Mouse (Mus musculus): ENCODE data around the gene Gm13287.
"Not testable (repeated sequence)": the region's sequence is repeated elsewhere in the genome, so short reads cannot be mapped to it uniquely, and the experiment has no call there.

The Gm13287 gene

DNA sequence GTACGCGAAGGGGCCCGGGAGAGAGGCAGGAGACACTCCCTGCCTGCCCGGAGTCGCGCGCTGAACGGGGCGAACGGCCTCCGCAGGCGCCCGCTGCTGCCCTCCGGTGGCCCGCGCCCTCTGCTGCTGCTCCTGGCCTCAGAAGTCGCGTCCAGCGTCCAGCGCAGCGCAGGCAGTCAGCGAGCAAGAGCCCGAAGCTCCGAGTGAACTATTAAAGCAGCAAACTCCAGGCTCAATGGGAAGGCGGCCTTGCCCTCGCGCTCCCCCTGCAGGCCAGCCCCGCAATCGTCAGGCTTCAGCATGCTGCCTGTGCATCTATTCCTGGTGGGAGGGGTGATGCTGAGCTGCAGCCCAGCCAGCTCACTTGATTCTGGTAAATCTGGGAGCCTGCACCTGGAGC, at the start of gene Gm13287:
TSS of gene Gm13287 (plus strand) at position 301 of the 400 bp plus-strand sequence.
- DNase-seq (ENCODE audit: low read depth, low spot score), result not testable (repeated sequence)

DNA sequence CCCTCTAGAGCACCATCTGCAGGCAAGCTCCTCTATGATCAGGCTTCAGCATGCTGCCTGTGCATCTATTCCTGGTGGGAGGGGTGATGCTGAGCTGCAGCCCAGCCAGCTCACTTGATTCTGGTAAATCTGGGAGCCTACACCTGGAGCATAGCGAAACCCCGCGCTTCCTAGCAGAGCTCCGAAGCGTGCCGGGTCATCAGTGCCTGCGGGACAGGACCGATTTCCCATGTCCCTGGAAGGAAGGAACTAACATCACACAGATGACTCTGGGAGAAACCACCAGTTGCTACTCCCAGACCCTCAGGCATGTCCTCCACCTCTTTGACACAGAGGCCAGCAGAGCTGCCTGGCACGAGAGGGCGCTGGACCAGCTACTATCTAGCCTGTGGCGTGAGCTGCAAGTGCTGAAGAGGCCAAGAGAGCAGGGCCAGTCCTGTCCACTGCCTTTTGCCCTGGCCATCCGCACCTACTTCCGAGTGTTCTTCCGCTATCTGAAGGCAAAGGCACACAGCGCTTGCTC, 48.2 kb upstream of the Gm13287 start, which contains the start of gene Gm13271:
TSS of gene Gm13271 (plus strand) at position 51 of the 523 bp plus-strand sequence.
- not testable (repeated sequence) for DNase-seq (ENCODE audit: low read depth, low spot score)

DNA sequence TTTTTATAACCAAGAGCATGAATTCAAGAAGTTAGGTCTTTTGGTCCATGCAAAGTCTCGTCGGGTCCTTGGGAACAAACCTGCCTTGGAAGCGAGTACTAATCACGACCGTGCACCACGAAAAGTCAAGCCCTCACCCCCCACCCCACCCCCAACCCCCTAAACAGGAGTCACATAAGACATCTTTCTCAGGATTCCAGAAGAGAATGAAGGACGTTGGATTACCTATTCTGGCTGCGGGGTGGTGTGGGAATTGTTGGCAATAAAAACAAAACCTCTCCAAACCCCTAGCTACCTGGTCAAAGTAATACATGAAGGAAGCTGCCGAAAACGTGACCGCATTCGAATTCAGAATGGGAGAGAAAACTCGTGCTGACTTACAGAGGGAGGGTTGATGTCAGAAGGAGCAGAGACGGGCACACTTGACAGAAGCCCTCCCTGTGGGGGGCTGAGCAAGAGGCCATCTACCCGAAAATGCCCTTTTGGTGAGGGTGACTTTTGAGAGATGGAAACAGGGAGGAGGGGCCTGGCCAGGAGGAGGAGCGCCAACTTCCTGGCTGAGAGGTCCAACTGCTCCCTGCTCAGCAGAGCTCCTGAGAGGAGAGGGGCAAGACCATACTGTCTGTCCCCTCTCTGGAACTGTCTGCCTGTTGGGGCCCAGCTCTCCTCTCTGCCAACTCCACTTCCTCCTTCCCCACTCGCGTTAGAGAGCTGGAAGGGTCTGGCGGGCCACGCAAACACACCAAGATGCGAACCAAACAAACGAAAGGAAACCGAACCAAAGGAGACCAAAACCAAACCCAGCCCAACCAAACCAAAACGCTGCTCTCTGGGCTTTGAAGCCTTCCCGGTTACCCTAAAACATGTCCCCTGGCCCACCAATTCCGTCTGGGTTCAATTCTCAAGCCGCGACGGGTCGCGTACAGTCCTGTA, 46.2 kb upstream of the Gm13287 start:
- DNase-seq (ENCODE audit: low read depth, low spot score), result not testable (repeated sequence)

DNA sequence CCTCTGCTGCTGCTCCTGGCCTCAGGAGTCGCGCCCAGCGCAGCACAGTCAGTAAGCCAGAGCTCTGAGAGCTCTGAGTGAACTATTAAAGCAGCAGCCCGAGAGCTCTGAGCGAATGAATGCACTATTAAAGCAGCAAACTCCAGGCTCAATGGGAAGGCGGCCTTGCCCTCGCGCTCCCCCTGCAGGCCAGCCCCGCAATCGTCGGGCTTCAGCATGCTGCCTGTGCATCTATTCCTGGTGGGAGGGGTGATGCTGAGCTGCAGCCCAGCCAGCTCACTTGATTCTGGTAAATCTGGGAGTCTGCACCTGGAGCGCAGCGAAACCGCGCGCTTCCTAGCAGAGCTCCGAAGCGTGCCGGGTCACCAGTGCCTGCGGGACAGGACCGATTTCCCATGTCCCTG, 45.4 kb upstream of the Gm13287 start:
- DNase-seq (ENCODE audit: low read depth, low spot score), result not testable (repeated sequence)

DNA sequence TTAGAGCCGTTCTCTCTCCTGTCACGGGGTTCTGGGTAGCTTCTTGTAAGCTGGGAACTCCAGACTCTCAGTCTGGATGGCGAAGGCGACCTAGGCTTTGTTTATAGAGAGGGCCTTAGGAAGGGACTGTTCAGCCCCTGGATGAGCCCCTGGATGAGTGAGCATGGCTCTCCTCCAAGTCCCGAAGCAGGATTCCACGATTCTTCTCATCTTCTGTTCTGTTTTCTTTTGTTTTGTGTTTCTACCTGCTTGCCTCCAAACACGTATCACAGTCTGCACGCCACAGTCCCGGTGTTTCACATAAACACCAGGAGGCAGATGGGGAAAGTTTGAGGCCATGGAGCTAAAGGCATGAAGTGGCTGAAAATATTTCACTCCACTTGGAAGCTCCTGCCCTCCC, 44.3 kb upstream of the Gm13287 start:
- DNase-seq (ENCODE audit: low read depth, low spot score), result not testable (repeated sequence)

DNA sequence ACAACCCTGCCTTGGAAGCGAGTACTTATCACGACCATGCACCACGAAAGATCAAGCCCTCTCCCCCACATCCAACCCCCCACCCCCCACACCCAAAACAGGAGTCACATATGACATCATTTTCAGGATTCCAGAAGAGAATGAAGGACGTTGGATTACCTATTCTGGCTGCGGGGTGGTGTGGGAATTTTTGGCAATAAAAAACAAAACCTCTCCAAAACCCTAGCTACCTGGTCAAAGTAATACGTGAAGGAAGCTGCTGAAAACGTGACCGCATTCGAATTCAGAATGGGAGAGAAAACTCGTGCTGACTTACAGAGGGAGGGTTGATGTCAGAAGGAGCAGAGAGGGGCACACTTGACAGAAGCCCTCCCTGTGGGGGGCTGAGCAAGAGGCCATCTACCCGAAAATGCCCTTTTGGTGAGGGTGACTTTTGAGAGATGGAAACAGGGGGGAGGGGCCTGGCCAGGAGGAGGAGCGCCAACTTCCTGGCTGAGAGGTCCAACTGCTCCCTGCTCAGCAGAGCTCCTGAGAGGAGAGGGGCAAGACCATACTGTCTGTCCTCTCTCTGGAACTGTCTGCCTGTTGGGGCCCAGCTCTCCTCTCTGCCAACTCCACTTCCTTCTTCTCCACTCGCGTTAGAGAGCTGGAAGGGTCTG, 43.3 kb upstream of the Gm13287 start, which contains the start of gene Gm13283:
TSS of gene Gm13283 (plus strand) at position 510 of the 659 bp plus-strand sequence.
- DNase-seq (ENCODE audit: low read depth, low spot score), result peak; percentile 21

DNA sequence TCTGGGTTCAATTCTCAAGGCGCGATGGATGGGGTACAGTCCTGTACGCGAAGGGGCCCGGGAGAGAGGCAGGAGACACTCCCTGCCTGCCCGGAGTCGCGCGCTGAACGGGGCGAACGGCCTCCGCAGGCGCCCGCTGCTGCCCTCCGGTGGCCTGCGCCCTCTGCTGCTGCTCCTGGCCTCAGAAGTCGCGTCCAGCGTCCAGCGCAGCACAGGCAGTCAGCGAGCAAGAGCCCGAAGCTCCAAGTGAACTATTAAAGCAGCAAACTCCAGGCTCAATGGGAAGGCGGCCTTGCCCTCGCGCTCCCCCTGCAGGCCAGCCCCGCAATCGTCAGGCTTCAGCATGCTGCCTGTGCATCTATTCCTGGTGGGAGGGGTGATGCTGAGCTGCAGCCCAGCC, 42.6 kb upstream of the Gm13287 start:
- DNase-seq (ENCODE audit: low read depth, low spot score), result not testable (repeated sequence)

DNA sequence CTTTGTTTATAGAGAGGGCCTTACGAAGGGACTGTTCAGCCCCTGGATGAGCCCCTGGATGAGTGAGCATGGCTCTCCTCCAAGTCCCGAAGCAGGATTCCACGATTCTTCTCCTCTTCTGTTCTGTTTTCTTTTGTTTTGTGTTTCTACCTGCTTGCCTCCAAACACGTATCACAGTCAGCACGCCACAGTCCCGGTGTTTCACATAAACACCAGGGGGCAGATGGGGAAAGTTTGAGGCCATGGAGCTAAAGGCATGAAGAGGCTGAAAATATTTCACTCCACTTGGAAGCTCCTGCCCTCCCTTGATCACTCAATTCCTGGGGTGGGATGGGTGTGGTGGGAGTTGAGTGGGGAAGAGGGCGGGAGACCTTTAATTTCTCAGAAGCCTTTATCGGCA, 41.3 kb upstream of the Gm13287 start:
- not testable (repeated sequence) for DNase-seq (ENCODE audit: low read depth, low spot score)

DNA sequence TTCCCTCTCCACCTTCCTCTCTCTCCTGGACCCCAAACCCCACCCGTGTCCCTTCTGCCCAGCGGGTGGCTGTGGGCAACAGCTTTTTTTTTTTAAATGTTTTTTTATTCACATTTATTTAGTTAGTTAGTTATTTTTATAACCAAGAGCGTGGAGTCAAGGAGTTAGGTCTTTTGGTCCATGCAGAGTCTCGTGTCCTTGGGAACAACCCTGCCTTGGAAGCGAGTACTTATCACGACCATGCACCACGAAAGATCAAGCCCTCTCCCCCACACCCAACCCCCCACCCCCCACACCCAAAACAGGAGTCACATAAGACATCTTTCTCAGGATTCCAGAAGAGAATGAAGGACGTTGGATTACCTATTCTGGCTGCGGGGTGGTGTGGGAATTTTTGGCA, 40.7 kb upstream of the Gm13287 start:
- not testable (repeated sequence) for DNase-seq (ENCODE audit: low read depth, low spot score)

DNA sequence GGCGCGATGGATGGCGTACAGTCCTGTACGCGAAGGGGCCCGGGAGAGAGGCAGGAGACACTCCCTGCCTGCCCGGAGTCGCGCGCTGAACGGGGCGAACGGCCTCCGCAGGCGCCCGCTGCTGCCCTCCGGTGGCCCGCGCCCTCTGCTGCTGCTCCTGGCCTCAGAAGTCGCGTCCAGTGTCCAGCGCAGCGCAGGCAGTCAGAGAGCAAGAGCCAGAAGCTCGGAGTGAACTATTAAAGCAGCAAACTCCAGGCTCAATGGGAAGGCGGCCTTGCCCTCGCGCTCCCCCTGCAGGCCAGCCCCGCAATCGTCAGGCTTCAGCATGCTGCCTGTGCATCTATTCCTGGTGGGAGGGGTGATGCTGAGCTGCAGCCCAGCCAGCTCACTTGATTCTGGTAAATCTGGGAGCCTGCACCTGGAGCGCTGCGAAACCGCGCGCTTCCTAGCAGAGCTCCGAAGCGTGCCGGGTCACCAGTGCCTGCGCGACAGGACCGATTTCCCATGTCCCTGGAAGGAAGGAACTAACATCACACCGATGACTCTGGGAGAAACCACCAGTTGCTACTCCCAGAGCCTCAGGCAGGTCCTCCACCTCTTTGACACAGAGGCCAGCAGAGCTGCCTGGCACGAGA, 39.6 kb upstream of the Gm13287 start:
- not testable (repeated sequence) for DNase-seq (ENCODE audit: low read depth, low spot score)

DNA sequence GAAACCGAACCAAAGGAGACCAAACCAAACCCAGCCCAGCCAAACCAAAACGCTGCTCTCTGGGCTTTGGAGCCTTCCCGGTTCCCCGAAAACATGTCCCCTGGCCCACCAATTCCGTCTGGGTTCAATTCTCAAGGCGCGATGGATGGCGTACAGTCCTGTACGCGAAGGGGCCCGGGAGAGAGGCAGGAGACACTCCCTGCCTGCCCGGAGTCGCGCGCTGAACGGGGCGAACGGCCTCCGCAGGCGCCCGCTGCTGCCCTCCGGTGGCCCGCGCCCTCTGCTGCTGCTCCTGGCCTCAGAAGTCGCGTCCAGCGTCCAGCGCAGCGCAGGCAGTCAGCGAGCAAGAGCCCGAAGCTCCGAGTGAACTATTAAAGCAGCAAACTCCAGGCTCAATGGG, 29.5 kb upstream of the Gm13287 start, which contains the start of gene Gm13290:
TSS of gene Gm13290 (plus strand) at position 301 of the 400 bp plus-strand sequence.
- not testable (repeated sequence) for DNase-seq (ENCODE audit: low read depth, low spot score)

DNA sequence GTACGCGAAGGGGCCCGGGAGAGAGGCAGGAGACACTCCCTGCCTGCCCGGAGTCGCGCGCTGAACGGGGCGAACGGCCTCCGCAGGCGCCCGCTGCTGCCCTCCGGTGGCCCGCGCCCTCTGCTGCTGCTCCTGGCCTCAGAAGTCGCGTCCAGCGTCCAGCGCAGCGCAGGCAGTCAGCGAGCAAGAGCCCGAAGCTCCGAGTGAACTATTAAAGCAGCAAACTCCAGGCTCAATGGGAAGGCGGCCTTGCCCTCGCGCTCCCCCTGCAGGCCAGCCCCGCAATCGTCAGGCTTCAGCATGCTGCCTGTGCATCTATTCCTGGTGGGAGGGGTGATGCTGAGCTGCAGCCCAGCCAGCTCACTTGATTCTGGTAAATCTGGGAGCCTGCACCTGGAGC, 26.4 kb upstream of the Gm13287 start, which contains the start of gene Gm13289:
TSS of gene Gm13289 (plus strand) at position 301 of the 400 bp plus-strand sequence.
- not testable (repeated sequence) for DNase-seq (ENCODE audit: low read depth, low spot score)

DNA sequence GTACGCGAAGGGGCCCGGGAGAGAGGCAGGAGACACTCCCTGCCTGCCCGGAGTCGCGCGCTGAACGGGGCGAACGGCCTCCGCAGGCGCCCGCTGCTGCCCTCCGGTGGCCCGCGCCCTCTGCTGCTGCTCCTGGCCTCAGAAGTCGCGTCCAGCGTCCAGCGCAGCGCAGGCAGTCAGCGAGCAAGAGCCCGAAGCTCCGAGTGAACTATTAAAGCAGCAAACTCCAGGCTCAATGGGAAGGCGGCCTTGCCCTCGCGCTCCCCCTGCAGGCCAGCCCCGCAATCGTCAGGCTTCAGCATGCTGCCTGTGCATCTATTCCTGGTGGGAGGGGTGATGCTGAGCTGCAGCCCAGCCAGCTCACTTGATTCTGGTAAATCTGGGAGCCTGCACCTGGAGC, 23.5 kb upstream of the Gm13287 start, which contains the start of gene Gm13272:
TSS of gene Gm13272 (plus strand) at position 301 of the 400 bp plus-strand sequence.
- not testable (repeated sequence) for DNase-seq (ENCODE audit: low read depth, low spot score)

DNA sequence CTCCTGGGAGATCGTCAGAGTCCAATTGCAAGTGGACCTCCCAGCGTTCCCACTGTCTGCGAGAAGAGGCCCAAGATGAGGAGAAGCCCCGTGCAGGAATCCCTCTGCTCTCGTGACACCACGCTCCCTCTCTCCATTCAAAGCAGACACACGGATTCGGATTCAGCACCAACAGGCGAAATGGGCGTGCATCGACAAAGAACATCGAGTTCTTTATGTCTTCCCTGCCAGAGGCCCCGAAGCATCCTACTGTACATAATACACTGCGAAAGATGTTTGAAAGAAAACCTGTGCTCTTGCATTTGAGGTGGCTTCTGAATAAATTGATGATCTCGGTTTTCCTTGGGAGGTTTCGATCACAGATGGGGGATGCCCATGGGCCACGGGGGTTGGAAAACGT, 22.7 kb upstream of the Gm13287 start:
- DNase-seq (ENCODE audit: low read depth, low spot score), result not testable (repeated sequence)

DNA sequence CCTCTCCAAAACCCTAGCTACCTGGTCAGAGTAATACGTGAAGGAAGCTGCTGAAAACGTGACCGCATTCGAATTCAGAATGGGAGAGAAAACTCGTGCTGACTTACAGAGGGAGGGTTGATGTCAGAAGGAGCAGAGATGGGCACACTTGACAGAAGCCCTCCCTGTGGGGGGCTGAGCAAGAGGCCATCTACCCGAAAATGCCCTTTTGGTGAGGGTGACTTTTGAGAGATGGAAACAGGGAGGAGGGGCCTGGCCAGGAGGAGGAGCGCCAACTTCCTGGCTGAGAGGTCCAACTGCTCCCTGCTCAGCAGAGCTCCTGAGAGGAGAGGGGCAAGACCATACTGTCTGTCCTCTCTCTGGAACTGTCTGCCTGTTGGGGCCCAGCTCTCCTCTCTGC, 21.2 kb upstream of the Gm13287 start, which contains the start of gene Ifnz:
TSS of gene Ifnz (plus strand) at position 301 of the 400 bp plus-strand sequence.
- not testable (repeated sequence) for DNase-seq (ENCODE audit: low read depth, low spot score)

DNA sequence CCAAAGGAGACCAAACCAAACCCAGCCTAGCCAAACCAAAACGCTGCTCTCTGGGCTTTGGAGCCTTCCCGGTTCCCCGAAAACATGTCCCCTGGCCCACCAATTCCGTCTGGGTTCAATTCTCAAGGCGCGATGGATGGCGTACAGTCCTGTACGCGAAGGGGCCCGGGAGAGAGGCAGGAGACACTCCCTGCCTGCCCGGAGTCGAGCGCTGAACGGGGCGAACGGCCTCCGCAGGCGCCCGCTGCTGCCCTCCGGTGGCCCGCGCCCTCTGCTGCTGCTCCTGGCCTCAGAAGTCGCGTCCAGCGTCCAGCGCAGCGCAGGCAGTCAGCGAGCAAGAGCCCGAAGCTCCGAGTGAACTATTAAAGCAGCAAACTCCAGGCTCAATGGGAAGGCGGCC, 20.7 kb upstream of the Gm13287 start:
- DNase-seq (ENCODE audit: low read depth, low spot score), result not testable (repeated sequence)

DNA sequence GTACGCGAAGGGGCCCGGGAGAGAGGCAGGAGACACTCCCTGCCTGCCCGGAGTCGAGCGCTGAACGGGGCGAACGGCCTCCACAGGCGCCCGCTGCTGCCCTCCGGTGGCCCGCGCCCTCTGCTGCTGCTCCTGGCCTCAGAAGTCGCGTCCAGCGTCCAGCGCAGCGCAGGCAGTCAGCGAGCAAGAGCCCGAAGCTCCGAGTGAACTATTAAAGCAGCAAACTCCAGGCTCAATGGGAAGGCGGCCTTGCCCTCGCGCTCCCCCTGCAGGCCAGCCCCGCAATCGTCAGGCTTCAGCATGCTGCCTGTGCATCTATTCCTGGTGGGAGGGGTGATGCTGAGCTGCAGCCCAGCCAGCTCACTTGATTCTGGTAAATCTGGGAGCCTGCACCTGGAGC, 17.6 kb upstream of the Gm13287 start, which contains the start of gene Gm13276:
TSS of gene Gm13276 (plus strand) at position 301 of the 400 bp plus-strand sequence.
- not testable (repeated sequence) for DNase-seq (ENCODE audit: low read depth, low spot score)

DNA sequence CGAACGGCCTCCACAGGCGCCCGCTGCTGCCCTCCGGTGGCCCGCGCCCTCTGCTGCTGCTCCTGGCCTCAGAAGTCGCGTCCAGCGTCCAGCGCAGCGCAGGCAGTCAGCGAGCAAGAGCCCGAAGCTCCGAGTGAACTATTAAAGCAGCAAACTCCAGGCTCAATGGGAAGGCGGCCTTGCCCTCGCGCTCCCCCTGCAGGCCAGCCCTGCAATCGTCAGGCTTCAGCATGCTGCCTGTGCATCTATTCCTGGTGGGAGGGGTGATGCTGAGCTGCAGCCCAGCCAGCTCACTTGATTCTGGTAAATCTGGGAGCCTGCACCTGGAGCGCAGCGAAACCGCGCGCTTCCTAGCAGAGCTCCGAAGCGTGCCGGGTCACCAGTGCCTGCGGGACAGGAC, 14.7 kb upstream of the Gm13287 start, which contains the start of gene Gm13277:
TSS of gene Gm13277 (plus strand) at position 231 of the 400 bp plus-strand sequence.
- DNase-seq (ENCODE audit: low read depth, low spot score), result not testable (repeated sequence)

DNA sequence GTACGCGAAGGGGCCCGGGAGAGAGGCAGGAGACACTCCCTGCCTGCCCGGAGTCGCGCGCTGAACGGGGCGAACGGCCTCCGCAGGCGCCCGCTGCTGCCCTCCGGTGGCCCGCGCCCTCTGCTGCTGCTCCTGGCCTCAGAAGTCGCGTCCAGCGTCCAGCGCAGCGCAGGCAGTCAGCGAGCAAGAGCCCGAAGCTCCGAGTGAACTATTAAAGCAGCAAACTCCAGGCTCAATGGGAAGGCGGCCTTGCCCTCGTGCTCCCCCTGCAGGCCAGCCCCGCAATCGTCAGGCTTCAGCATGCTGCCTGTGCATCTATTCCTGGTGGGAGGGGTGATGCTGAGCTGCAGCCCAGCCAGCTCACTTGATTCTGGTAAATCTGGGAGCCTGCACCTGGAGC, 11.8 kb upstream of the Gm13287 start, which contains the start of gene Gm13278:
TSS of gene Gm13278 (plus strand) at position 301 of the 400 bp plus-strand sequence.
- DNase-seq (ENCODE audit: low read depth, low spot score), result not testable (repeated sequence)

DNA sequence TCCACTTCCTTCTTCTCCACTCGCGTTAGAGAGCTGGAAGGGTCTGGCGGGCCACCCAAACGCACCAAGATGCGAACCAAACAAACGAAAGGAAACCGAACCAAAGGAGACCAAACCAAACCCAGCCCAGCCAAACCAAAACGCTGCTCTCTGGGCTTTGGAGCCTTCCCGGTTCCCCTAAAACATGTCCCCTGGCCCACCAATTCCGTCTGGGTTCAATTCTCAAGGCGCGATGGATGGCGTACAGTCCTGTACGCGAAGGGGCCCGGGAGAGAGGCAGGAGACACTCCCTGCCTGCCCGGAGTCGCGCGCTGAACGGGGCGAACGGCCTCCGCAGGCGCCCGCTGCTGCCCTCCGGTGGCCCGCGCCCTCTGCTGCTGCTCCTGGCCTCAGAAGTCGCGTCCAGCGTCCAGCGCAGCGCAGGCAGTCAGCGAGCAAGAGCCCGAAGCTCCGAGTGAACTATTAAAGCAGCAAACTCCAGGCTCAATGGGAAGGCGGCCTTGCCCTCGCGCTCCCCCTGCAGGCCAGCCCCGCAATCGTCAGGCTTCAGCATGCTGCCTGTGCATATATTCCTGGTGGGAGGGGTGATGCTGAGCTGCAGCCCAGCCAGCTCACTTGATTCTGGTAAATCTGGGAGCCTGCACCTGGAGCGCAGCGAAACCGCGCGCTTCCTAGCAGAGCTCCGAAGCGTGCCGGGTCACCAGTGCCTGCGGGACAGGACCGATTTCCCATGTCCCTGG, 8.9 kb upstream of the Gm13287 start, which contains the start of gene Gm13275:
TSS of gene Gm13275 (plus strand) at position 552 of the 740 bp plus-strand sequence.
- not testable (repeated sequence) for DNase-seq (ENCODE audit: low read depth, low spot score)
